Mouse (Mus musculus) frontal cortex, postnatal 25 days (tissue): ENCODE results near the gene Ccl7.

ENCODE experiments used
- DNase-seq, 2 experiments: peaks; one replicate each; pipeline ENCODE4 v3.0.0; 2022; ENCODE audit warnings: low spot score in 2 of 2

Gene Ccl7

GRCm38 (mm10) chr11:82045471-82045870 is at the start of gene Ccl7:
TSS of gene Ccl7 (plus strand) at chr11:82045712.
- no peak for DNase-seq

DNA sequence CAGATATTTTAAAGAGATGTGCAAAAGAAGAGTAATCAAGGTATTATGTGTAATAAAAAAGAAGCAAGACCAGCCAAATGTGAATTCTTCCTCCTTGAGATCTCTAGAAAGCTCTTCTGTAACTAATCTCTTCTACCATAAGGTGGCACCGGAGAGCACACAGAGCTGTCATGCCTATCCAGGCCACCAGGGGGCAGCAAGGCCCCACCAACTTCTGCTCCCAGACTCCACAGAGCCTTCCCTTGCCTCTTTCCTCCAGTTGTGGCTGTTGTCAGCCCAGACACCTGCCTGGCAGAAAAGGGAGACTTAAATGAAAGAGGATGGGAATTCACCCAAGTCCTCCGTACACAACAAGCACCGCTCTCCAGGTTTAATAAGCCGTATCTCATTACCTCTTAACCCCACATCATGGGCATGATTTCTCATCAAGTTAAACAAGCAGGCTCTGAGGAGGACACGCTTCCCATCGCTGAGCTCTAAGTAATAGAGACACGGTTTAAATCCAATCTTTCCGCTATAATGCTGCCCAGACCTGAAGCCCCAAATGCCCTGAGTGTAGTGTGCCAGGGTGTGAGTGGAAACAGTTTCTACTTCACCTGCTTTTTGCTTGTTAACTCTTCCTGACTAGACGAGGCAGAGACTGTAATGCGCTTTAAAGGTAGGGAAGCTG is 49.2 kb upstream of the Ccl7 start:
- DNase-seq, result peak; percentile 72 to 89

DNA sequence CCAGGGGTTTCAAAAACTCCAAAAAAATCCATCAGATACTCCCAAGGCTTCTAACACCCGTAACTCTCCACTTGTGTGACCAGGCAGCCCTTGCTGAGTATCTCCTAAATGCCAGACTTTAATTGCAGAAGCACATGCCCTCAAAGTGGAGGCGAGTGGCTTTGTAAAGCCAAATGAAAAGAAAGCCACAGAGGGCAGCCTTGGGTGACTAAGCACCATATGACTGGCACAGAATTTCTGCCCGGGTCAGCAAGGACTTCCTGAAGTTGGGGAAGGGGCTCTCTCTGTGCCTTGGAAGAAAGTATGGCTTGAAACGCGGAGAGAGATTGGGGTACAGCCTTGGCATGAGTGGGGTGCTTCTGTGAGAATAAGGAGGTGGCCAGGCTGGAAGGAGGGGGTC is 48.4 kb upstream of the Ccl7 start:
- no peak for DNase-seq

DNA sequence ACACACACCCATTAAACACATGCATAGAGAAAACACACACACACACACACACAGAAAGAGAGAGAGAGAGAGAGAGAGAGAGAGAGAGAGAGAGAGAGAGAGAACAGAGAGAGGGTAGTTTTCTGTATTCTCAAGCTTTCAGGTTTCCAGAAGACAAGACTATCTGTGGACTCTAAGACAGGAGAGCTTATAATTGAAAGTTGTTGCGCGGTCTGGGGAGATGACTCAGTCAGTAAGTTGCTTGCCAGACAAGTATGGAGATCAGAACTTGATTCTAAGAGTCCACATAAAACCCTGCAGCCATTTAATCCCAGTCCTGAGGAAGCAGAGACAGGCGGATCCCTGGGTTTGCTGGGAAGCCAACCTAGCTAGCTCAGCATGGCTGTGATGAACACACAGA is 46.9 kb upstream of the Ccl7 start:
- DNase-seq, result no peak

DNA sequence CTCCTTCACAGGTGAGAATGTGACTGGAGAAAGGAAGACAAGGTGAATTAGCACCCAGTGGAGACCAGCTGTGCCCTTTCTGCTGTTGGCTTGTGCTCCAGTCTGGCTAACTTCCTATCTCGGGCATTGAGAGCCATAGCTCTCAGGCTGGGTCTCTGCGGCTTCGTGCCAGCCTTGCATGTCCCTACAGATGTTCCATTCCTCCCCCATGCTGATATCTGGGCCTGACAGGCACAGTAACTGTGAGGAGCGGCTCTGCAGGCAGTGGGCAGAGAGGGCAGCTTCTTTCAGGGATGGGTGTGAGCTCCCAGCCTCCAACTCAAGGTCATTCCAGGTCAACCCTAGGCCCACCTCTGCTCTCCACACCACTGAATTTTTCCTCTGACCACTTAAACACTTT is 46.0 kb upstream of the Ccl7 start:
- DNase-seq, result no peak

GRCm38 (mm10) chr11:82000581-82000980 is 44.9 kb upstream of the Ccl7 start:
- no peak for DNase-seq

DNA sequence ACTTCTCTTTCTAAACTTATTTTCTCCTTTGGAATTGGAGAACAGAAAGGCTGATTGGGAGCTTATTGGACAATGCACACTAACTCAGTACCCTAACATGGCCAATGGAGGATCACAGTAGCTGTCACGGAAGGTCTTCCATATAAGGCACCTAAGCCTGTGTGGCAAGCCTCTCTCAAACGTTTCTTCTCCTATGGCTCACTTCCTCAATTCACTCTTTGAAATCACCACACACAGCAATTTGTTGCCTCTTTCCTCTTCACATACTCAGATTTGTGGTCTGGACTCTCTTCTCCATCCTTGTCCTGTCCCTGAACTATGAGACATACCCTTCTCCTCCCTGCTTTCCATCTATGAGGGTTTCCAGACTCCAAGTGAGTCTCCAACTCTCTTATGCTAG is 40.7 kb upstream of the Ccl7 start:
- DNase-seq, result no peak

DNA sequence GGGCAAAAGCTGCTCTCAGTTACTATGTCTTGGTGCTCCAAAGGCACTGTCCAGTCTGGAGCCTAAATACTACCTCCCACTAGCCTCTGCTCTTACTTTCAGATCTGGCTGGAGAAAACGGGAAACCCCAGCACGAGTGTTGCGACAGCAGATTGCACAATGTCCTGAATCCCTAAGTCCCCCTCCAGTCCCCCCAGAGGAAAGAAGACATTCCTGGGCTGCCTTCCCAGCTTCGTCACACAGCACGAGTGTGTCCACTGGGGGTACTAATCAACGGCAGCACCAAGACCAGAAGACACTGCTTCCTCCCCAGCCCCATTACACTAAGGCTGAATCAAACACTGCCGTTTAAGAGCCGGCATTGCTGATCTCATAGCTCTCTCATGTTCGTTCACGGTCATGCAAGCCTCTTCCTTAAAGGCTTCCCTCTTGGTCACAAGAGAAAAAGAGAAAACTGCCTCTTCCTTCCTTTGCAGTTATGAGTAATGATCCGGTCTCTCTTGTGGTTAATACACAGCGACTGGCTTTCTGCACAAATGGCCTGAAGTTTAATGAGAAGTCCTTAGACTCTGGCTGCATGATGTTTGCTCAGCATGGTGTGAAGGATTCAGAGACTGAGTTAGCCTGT is 38.6 kb upstream of the Ccl7 start:
- no peak for DNase-seq

GRCm38 (mm10) chr11:82010115-82010514 is 35.4 kb upstream of the Ccl7 start:
- DNase-seq, result no peak

DNA sequence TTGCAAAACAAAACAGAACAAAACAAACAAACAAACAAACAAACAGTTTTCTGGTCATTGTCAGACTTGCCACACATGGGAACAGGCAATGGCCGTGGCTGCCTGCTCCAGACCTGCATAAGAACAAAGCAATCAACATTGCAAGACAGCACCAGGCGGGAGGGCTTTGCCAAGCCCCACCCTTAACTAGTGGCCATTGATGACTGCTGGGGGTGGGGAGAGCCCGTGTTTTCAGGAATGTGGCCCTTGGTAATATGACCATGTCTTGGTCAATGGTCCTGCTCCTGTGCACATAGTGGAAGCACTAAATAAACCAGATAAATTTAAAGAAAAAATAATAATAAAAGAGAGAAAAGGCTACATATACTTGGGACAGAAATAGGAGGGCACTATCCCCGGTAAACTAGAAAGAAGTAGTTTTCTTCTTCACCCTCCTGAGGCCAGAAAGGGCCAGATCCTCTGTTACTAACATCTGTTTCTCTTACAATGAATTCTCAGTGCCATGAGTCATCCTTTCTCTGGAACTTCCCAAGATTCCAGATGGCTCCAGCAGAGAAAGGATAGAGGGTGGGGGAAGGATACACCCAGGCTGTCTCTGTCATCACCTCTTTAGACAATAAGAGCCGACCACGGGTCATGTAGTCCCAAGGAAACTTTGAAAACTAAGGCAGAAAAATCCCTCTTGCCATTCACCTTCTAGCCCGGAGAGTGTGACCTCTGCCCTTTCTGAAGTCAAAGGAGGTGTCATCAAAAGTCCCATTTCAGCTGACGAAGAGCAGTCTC is 33.9 kb upstream of the Ccl7 start:
- no peak for DNase-seq

DNA sequence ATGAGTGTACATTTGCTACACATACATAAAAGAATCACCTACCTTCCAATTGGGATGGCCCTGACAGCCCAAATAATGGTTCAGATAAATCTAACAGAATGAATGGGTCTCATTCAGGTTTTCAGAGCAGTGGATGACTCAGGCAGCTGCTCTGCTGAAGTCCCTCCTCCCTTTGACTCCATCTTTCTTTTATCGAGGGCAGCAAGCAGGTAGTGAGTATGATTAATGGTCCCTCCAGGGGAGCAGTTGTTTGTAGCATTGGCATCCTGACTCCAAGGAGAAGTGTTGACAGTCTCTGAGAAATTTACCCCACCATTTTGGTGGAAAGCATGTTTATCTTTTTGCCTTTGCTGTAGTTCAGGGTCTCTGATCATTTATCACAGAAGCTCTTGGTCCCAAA is 31.8 kb upstream of the Ccl7 start:
- no peak for DNase-seq

- DNase-seq, result no peak
These were observed 30.4 kb upstream of the Ccl7 start for GRCm38 (mm10) chr11:82015066-82015465.

GRCm38 (mm10) chr11:82016181-82016780 is 29.2 kb upstream of the Ccl7 start:
- no peak for DNase-seq

DNA sequence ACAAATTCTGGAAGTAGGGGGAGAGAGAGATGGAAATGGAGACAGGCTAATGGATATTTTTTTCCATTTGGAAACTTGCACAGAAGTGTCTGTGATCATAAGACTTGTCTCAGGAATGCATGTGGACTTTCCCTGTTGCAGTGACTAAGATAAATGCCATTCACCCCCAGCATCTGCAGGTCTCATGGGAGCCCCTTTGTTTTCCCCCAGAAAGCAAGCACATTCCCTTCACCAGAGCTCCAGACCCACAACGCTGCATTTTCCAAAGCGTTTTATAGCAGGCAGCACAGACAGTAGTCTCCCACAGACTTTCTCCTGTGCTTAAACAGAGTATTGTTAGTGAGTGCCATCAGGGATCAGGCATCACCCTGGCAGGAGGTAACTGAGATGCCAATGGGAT is 26.1 kb upstream of the Ccl7 start:
- DNase-seq, result no peak

DNA sequence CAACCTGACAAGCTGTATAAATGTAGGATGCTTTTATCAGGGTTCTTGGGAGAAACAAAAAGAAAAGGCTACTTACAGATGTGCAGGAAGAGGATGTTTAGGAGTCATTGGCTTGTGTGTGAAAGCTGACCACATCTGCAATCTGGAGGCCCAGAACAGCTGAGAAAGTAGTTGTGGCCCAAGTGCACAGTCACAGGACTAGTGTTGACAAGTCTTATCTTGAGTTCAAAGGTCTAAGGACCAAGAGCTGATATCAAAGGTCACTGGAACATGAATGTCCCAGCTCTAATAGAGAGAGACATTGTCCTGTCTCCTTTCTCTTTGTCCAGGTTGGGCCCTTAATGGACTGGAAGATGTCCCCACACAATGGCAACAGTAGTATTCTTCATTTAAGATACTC is 25.7 kb upstream of the Ccl7 start:
- no peak for DNase-seq

GRCm38 (mm10) chr11:82021406-82021805 is 24.1 kb upstream of the Ccl7 start:
- no peak for DNase-seq

GRCm38 (mm10) chr11:82022504-82023056 is 22.9 kb upstream of the Ccl7 start:
- no peak for DNase-seq

DNA sequence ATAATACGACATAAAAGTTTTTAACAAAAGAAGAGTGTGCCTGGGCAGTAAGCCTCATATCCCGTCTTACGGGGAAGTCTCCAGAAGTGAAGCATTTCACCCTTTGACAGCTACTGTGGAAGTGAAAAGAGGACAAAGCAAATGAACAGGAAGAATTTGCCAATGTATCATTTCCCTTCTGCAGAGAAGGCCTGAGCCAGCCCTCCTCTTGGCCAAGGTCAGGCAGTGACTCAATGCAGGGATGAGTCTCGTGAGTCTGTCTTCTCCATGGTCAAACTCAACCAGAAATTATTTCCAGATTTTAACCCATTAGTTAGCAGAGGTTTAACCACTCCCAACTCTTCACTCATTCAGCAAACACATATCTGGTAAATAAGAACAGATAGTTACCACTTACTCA is 21.7 kb upstream of the Ccl7 start:
- DNase-seq, result no peak

- DNase-seq, result no peak
These were observed 15.3 kb upstream of the Ccl7 start for GRCm38 (mm10) chr11:82030171-82030570.

DNA sequence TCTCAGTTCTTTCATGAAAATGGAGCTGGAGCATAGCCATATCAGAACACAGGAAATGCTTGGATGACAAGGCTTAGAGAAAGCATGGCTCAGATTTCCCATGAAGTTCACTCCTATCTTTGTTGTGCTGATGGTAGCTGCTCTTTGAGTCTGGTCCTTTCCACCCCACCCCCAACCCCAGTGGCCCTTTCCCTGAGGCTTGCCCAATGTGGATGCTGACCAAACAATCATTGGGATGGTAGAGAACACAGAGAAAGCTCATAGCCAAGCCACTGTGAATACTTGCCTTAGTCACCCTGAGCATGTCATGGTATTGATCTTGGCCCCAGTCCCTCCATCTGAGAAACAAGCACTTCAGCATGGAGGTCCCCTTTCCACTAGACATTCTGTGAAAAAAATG is 13.4 kb upstream of the Ccl7 start:
- DNase-seq, result no peak

GRCm38 (mm10) chr11:82032678-82033344 is 12.7 kb upstream of the Ccl7 start:
- DNase-seq, result no peak

- DNase-seq, result no peak
These were observed 11.1 kb upstream of the Ccl7 start for GRCm38 (mm10) chr11:82034446-82034845.
